Mouse (Mus musculus) erythroblast, embryonic 14.5 days (primary cell): ENCODE data around the gene Mrps12.

ENCODE experiments used
- GATA1 ChIP-seq: IDR thresholded peaks from 2 replicates; pipeline ENCODE4 v1.6.1; 2012; ENCODE audit warnings: low read length, inconsistent platforms, mixed read lengths
- TAL1 ChIP-seq: IDR thresholded peaks from 3 replicates; pipeline ENCODE4 v1.6.1; 2012; ENCODE audit warnings: low read length, inconsistent platforms, mixed read lengths

GRCm38 (mm10) chr7:28694966-28695511 is 46.6 kb downstream of the Mrps12 start:
- TF ChIP-seq GATA1 (no peak), TAL1 (no peak)
